Mouse (Mus musculus) liver, embryonic 13.5 days (tissue): ENCODE measurements at regions not wholly inside any gene's neighbourhood (a gene's known extent, or its start where the extent isn't known, plus 50 kb on each side); places are given as distances from the start of the nearest gene placed in this dataset.

Source experiments
- ATAC-seq: fragments of 200-750 bp; cut with Nextera tagmentation; 2 replicates; pipeline ENCODE4 v1.8.0; 2017; ENCODE audit warnings: low read depth, mild to moderate bottlenecking, moderate number of reproducible peaks, moderate library complexity
- DNase-seq: peaks from one replicate; pipeline ENCODE4 v3.0.0; 2022
- H3K27ac ChIP-seq: fragments of 300-500 bp; sonication (generic); 2 replicates; pipeline ENCODE4 v1.5.1; 2015; ENCODE audit warnings: moderate library complexity, mild to moderate bottlenecking, inconsistent platforms
- H3K27me3 ChIP-seq: fragments of 300-500 bp; sonication (generic); 2 replicates; pipeline ENCODE4 v1.6.1; 2015; ENCODE audit warnings: mild to moderate bottlenecking, inconsistent platforms
- H3K36me3 ChIP-seq: fragments of 300-500 bp; sonication (generic); 2 replicates; pipeline ENCODE4 v1.6.1; 2015; ENCODE audit warnings: mild to moderate bottlenecking, inconsistent platforms
- H3K4me1 ChIP-seq: fragments of 300-500 bp; sonication (generic); replicated peaks from 2 replicates; pipeline ENCODE4 v1.6.1; 2015; ENCODE audit warnings: inconsistent platforms
- H3K4me2 ChIP-seq: fragments of 300-500 bp; sonication (generic); 2 replicates; pipeline ENCODE4 v1.6.1; 2015; ENCODE audit warnings: inconsistent platforms, mild to moderate bottlenecking, moderate library complexity
- H3K4me3 ChIP-seq: fragments of 300-500 bp; sonication (generic); replicated peaks from 2 replicates; pipeline ENCODE4 v1.5.1; 2015; ENCODE audit warnings: mild to moderate bottlenecking, inconsistent platforms
- H3K9ac ChIP-seq: fragments of 300-500 bp; sonication (generic); 2 replicates; pipeline ENCODE4 v1.6.1; 2015; ENCODE audit warnings: mild to moderate bottlenecking, inconsistent platforms
- H3K9me3 ChIP-seq: fragments of 300-500 bp; sonication (generic); replicated peaks from 2 replicates; pipeline ENCODE4 v1.6.1; 2016; ENCODE audit warnings: inconsistent platforms
- WGBS: fragments of 180-500 bp; shearing (Covaris S2); methylation state at CpG from one replicate; pipeline ENCODE4 v1.1.7; 2015; ENCODE audit not compliant: insufficient replicate concordance; 5-methylcytosine and 5-hydroxymethylcytosine counted together

DNA sequence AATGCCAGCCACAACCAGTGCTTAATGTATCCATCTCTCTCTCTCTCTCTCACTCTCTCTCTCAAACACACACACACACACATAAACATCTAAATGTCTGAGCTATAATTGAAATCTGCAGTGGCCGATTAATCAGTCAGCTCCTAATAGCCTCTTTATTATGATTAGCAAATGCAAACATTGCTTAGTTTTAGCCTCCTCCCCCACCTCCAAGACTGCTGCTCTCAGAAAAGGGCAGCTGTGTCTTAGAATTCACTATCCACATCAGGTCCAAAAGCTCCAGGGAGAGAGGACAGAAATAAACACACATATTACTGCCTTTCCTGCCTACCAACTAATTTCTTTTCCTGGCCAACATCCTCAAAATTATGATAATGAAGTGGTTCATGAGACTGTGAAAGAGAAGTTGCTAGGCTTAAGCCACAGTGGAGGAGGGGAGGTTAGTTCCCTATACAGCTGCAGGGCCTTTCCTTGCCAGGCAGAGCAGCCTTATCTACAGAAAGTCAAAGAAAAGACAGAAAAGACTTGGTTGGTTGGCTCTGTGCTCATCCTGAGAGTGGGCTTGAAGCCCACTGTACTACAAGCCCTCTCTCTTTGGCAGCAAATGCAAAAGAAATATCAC lies 442.7 kb upstream of the Tbl1xr1 start:
- DNase-seq (no peak), ATAC-seq (no peak)
- no peak overlapping the region for H3K4me2 ChIP-seq
- H3K27me3 ChIP-seq, result no peaks in the 10 kb centered on the region
- H3K36me3 ChIP-seq, result no peaks in the 10 kb centered on the region
- 48% methylated on average over 1 of the region's 1 CpGs for WGBS
- no peaks in the 10 kb centered on the region for H3K4me1 ChIP-seq
- no peak overlapping the region for H3K9ac ChIP-seq
- no peak overlapping the region for H3K4me3 ChIP-seq
- no peak overlapping the region for H3K27ac ChIP-seq
- no peaks in the 10 kb centered on the region for H3K9me3 ChIP-seq

DNA sequence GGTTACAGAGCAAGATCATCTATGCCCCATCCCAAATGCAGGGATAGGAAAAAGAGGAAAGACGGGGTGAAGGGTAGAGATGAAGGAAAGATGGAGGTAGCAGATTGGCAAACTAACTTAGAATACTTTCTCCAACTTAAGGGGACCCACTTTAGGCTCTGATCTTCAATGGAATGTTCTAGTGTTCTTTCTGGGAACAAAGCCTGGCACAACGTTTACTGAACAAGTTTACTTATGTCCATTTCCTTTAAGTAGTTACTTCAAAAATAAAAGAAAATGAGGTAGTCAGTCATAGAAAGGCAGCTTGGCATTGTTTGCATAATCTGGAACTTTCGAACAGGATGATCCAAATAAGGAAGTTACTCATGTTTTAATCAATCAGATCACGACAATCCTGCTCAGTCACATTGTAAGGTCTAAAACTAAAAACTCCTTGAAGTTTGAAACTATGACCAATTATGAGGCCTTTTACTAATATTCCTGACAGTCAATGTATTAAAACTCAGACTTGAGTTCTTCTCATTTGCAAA lies 441.7 kb upstream of the Tbl1xr1 start:
- Histone ChIP-seq H3K9me3 (no peaks in the 10 kb centered on the region), H3K27ac (no peak overlapping the region), H3K4me3 (no peak overlapping the region), H3K27me3 (no peaks in the 10 kb centered on the region), H3K9ac (no peak overlapping the region), H3K4me1 (no peaks in the 10 kb centered on the region), H3K36me3 (no peaks in the 10 kb centered on the region), H3K4me2 (no peak overlapping the region)
- 49% methylated on average over 4 of the region's 4 CpGs for WGBS
- no peak for DNase-seq
- ATAC-seq, result no peak

DNA sequence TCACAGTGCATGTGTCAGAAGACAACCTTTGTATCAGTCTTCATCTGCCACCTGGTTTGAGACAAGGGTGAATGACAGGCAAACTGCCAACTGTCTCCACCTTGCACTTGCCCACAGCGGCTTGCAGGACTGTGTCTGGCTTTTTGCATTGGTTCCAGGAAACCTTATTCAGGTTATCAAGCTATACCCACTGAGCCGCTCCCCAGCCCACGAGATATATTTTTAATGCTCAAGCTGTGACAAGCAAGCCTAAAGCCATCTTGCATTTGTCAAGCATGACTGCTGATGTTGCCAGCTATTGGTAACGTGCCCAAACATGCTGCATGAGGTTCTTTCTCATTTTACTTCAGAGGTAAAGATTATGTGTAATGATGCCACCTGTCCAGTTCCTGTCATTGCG lies 437.6 kb upstream of the Tbl1xr1 start:
- H3K4me2 ChIP-seq, result no peak overlapping the region
- 63% methylated on average over 5 of the region's 5 CpGs for WGBS
- H3K4me3 ChIP-seq, result no peak overlapping the region
- no peaks in the 10 kb centered on the region for H3K27me3 ChIP-seq
- no peak overlapping the region for H3K27ac ChIP-seq
- no peak for DNase-seq
- no peaks in the 10 kb centered on the region for H3K36me3 ChIP-seq
- H3K4me1 ChIP-seq, result no peaks in the 10 kb centered on the region
- H3K9me3 ChIP-seq, result no peaks in the 10 kb centered on the region
- H3K9ac ChIP-seq, result no peak overlapping the region
- ATAC-seq, result no peak

DNA sequence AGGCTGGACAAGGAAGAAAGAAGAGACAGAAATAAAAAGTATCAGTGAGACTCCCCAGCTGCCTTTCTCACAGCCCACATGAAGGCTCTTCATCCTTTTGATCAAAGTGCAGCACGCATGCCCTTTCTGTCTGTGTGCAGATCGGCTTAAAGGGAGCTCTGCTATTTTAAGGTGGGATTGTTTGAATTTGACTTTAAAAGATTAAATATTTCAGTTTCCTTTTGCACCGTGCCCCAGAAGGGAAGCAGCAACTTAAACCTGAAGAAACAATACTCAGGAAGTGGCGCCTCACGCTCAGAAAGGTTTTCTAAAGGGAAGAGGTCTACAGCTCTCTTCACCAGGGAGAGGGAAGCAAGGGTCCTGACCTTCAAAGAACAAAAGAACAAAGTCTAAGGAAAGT lies 436.9 kb upstream of the Tbl1xr1 start:
- no peak for DNase-seq
- Histone ChIP-seq H3K9ac (no peak overlapping the region), H3K4me1 (no peaks in the 10 kb centered on the region), H3K27ac (no peak overlapping the region), H3K4me3 (no peak overlapping the region), H3K27me3 (no peaks in the 10 kb centered on the region), H3K36me3 (no peaks in the 10 kb centered on the region), H3K4me2 (no peak overlapping the region), H3K9me3 (no peaks in the 10 kb centered on the region)
- 33% methylated on average over 5 of the region's 5 CpGs for WGBS
- no peak for ATAC-seq

DNA sequence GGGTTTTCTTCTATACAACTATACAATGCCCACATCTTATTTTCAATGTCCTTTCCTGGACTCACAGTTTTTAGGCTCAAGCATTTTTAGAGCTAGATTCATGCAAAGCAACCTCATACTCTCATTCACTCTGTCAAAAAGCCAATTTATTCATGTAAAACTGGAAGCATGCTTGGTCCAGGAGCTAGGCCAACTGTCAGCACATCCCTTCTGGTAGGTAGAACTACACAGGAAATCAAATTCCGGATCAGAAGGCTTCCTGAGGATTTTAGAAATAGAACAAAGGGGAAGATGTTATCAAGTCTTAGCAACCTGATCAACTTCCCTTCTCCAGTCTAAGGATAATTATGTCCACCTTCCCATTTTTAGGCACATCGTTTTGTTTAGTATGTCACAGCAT lies 432.4 kb upstream of the Tbl1xr1 start:
- Histone ChIP-seq H3K4me3 (no peak overlapping the region), H3K36me3 (no peaks in the 10 kb centered on the region), H3K27me3 (no peaks in the 10 kb centered on the region), H3K9ac (no peak overlapping the region), H3K9me3 (no peaks in the 10 kb centered on the region), H3K4me1 (no peaks in the 10 kb centered on the region), H3K27ac (no peak overlapping the region), H3K4me2 (no peak overlapping the region)
- DNase-seq (no peak), ATAC-seq (no peak)
- WGBS, result 27% methylated on average over 2 of the region's 2 CpGs

DNA sequence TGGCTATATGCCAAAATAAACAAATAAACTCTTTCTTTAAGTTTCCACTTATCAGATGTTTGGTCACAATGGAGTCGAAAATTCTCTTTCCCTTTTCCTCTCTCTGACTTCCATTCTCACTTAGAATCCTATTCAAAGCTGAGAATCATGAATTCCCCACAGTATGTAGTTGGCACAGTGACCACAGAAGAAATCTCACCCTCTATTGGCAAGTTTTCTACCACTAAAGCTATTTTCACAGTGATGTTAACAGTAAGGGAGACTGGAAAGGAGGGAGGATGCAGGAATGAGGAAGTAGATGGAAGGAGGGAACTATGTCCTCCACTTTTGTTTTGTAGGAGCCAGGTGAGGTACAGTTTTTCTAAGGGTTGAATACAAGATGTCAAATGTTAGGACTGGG lies 431.2 kb upstream of the Tbl1xr1 start:
- H3K36me3 ChIP-seq, result no peaks in the 10 kb centered on the region
- H3K9ac ChIP-seq, result no peak overlapping the region
- DNase-seq (no peak), ATAC-seq (no peak)
- H3K27me3 ChIP-seq, result no peaks in the 10 kb centered on the region
- H3K4me3 ChIP-seq, result no peak overlapping the region
- 29% methylated on average over 1 of the region's 1 CpGs for WGBS
- H3K4me2 ChIP-seq, result no peak overlapping the region
- H3K9me3 ChIP-seq, result no peaks in the 10 kb centered on the region
- no peak overlapping the region for H3K27ac ChIP-seq
- no peaks in the 10 kb centered on the region for H3K4me1 ChIP-seq

DNA sequence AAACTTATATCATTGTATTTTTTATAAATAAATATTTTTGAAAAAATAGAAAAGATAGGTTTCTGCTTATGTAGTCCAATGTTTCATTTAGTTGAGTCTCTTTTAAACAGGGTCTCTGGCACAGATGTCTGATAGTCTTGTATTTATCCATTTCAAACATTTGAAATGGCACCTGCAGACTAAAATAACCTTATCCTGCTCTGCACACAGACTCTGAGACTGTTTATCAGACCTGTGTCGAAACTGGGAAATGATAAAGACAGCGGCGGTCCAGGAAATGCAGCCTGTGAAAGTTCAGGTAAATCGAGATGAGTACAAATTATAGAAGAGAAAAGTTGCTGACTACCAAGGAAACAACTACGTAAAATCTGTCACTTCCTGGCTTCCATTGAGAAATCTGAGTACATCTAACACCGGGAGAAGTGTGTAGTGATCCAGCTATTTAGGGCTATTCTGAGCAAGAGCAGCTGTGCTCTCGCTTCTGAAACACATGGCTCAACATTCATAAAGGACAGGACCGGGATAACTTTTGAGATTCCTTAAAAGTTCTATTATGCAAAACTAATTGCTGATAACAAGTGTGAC lies 426.5 kb upstream of the Tbl1xr1 start:
- H3K27ac ChIP-seq, result no peak overlapping the region
- H3K4me2 ChIP-seq, result no peak overlapping the region

DNA sequence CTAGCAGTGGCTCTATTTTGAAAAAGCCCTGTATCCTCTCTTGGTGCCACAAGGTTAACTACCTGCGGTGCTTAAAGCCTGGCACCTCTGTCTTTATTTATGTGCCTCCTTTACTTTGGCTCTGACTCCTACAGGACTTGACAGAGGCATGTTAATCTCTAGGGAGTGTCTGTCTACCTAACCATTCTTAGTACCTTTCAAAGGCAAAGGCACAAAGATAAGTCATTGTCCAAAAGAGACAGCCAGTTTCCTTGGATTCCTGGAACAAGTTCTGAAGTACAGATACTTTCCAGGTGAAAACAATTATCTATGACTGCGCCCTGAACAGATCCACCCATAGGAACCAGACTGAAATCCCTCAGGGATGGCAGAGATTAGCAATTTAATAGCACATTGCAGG lies 421.2 kb upstream of the Tbl1xr1 start:
- H3K27me3 ChIP-seq, result no peaks in the 10 kb centered on the region
- H3K4me1 ChIP-seq, result no peaks in the 10 kb centered on the region
- H3K9me3 ChIP-seq, result no peaks in the 10 kb centered on the region
- no peak overlapping the region for H3K9ac ChIP-seq
- ATAC-seq (no peak), DNase-seq (no peak)
- 54% methylated on average over 2 of the region's 2 CpGs for whole genome bisulfite sequencing
- H3K27ac ChIP-seq, result no peak overlapping the region
- no peak overlapping the region for H3K4me3 ChIP-seq
- no peak overlapping the region for H3K4me2 ChIP-seq
- no peaks in the 10 kb centered on the region for H3K36me3 ChIP-seq

More for the DNA sequence above, 426.5 kb upstream of the Tbl1xr1 start:
- DNase-seq (no peak), ATAC-seq (no peak)
- Histone ChIP-seq H3K36me3 (no peaks in the 10 kb centered on the region), H3K9me3 (no peaks in the 10 kb centered on the region), H3K4me1 (no peaks in the 10 kb centered on the region), H3K4me3 (no peak overlapping the region), H3K27me3 (no peaks in the 10 kb centered on the region), H3K9ac (no peak overlapping the region)
- WGBS, result 52% methylated on average over 8 of the region's 8 CpGs

DNA sequence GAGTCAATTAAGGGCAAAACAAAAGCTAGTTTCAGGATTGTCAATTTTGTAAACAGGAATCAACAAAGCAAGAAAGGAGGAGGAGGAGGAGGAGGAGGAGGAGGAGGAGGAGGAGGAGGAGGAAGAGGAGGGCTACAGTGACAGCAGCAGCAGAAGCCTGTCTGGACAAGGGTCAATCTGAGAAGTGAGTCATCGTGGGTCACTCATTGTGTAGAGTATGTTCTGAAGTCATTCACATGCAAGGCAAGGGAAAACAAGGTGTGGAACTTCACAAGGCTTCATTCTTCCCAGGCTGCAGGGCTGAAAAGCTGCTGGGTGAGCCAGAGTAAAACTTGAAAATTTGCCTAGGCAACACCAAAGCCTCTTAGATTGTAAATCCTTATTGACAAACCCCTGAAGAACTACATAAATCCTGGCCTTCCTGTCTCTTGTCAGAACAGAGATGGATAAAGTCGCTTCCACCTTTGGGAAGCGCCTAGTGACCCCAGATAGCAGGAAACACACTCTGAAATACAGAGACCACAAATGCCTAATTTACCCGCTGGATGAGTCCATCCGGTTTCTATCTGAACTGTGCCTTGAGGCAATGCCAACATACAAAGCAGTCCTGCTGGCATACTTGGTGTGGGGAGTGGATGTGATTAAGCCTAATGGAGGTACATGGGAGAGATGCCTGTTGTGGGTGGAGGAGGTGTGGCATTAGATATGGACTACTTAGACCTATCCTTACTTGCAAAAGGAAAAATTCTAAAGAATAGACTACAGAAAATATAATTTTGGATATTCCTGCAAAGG lies 408.9 kb upstream of the Tbl1xr1 start:
- Histone ChIP-seq H3K4me3 (no peak overlapping the region), H3K27ac (no peak overlapping the region), H3K9ac (no peak overlapping the region), H3K4me2 (no peak overlapping the region), H3K4me1 (no peaks in the 10 kb centered on the region), H3K27me3 (no peaks in the 10 kb centered on the region), H3K36me3 (no peaks in the 10 kb centered on the region), H3K9me3 (no peaks in the 10 kb centered on the region)
- WGBS, result 37% methylated on average over 5 of the region's 5 CpGs
- no peak for DNase-seq
- no peak for ATAC-seq

DNA sequence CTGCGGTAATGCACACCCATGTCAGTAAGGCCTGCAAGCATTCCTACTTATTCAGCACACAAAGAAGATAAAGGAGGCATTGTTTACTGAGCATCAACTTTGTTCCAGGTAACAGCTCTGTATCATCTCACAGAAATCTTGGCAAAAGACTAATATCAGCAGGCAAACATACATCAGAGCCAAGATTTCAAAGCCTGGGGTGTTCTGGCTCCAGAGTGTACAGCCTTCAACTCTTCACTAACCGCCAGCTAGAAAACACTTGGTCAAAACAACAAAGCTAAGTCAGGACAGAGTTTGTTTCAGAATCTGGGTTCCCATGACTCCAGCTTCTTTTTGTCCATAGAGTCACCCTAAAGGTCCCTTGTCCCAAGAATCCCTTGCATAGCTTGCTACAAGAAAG lies 404.6 kb upstream of the Tbl1xr1 start:
- no peak for ATAC-seq
- Histone ChIP-seq H3K36me3 (no peaks in the 10 kb centered on the region), H3K27ac (no peak overlapping the region), H3K4me3 (no peak overlapping the region), H3K27me3 (no peaks in the 10 kb centered on the region), H3K9me3 (no peaks in the 10 kb centered on the region), H3K9ac (no peak overlapping the region), H3K4me1 (no peaks in the 10 kb centered on the region), H3K4me2 (no peak overlapping the region)
- WGBS, result 65% methylated on average over 2 of the region's 2 CpGs
- no peak for DNase-seq

DNA sequence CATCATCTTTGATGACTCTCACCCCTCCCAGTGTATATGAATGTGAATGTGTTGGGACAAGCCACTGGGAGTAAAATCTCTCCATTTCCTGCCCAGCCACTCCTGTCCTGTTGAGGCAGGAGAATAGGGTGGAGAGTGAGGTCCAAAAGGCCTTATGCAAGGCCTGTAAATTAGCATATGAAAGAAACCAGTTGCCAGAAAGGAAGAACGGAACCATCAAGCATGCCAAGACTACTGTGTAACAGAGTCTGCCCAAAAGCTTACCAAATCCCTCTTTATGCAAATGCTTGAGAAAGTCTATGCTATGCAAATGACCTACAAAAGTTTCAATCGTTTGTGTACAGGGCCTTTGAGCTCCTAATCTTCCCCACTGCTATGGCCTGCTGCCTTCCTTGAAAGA lies 404.0 kb upstream of the Tbl1xr1 start:
- no peak for DNase-seq
- Histone ChIP-seq H3K27me3 (no peaks in the 10 kb centered on the region), H3K4me1 (no peaks in the 10 kb centered on the region), H3K36me3 (no peaks in the 10 kb centered on the region), H3K9ac (no peak overlapping the region), H3K9me3 (no peaks in the 10 kb centered on the region), H3K27ac (no peak overlapping the region), H3K4me3 (no peak overlapping the region), H3K4me2 (no peak overlapping the region)
- WGBS, result 56% methylated on average over 2 of the region's 2 CpGs
- ATAC-seq, result no peak
